8 mouse cellular contexts compared by ENCODE assay signal in genomic region chr7:30219293-30220007, GRCm38 (mm10). TPM values are rescaled to one million over a fixed set of nuclear protein-coding genes. Genes with fewer than 3 reads are reported as not detected.
DNase-seq lines count a peak whose midpoint lies in the region; ATAC-seq lines count a peak whose summit lies in the region.

No protein-coding gene starts in this region.

- peaks cover 24% of the 10 kb centered on the region for H3K36me3 ChIP-seq in forebrain, embryonic 13.5 days (ENCODE audit: poor library complexity, severe bottlenecking)
- peaks cover 12% of the 10 kb centered on the region for H3K36me3 ChIP-seq in hindbrain, embryonic 16.5 days (ENCODE audit: control insufficient read depth, insufficient read depth, low read length)
- peaks cover 13% of the 10 kb centered on the region for H3K36me3 ChIP-seq in limb, embryonic 15.5 days
- H3K36me3 ChIP-seq in midbrain, embryonic 15.5 days (replicated peaks) = peaks cover 17% of the 10 kb centered on the region

- H3K27me3 ChIP-seq in forebrain, embryonic 13.5 days = no peaks in the 10 kb centered on the region
- no peaks in the 10 kb centered on the region for H3K27me3 ChIP-seq in hindbrain, embryonic 16.5 days (replicated peaks; ENCODE audit: control insufficient read depth, insufficient read depth, low read length)
- no peaks in the 10 kb centered on the region for H3K27me3 ChIP-seq in limb, embryonic 15.5 days
- H3K27me3 ChIP-seq in midbrain, embryonic 15.5 days (replicated peaks) = no peaks in the 10 kb centered on the region

- 6% methylated on average over 16 of the region's 16 CpGs for WGBS in forebrain, embryonic 13.5 days
- 6% methylated on average over 16 of the region's 16 CpGs for WGBS in hindbrain, embryonic 16.5 days
- 4% methylated on average over 16 of the region's 16 CpGs for WGBS in limb, embryonic 15.5 days
- 8% methylated on average over 16 of the region's 16 CpGs for WGBS in midbrain, embryonic 15.5 days

- peaks cover 13% of the 10 kb centered on the region for H3K4me1 ChIP-seq in forebrain, embryonic 13.5 days
- peaks cover 16% of the 10 kb centered on the region for H3K4me1 ChIP-seq in hindbrain, embryonic 16.5 days (ENCODE audit: control insufficient read depth, insufficient read depth, low read depth, low read length)
- peaks cover 14% of the 10 kb centered on the region for H3K4me1 ChIP-seq in limb, embryonic 15.5 days
- peaks cover 17% of the 10 kb centered on the region for H3K4me1 ChIP-seq in midbrain, embryonic 15.5 days

- H3K27ac ChIP-seq in forebrain, embryonic 13.5 days = peak overlapping the region; percentile 10; the same call in 1 of the 2 replicates
- H3K27ac ChIP-seq in hindbrain, embryonic 16.5 days (ENCODE audit: low read depth, low read length) = peak overlapping the region; percentile 74
- H3K27ac ChIP-seq in limb, embryonic 15.5 days = peak overlapping the region; percentile 65
- H3K27ac ChIP-seq in midbrain, embryonic 15.5 days = peak overlapping the region; percentile 74

- peak overlapping the region; percentile 77 for H3K4me2 ChIP-seq in forebrain, embryonic 13.5 days
- H3K4me2 ChIP-seq in hindbrain, embryonic 16.5 days (ENCODE audit: low read length) = peak overlapping the region; percentile 93
- peak overlapping the region; percentile 84 for H3K4me2 ChIP-seq in limb, embryonic 15.5 days
- peak overlapping the region; percentile 88 for H3K4me2 ChIP-seq in midbrain, embryonic 15.5 days

- peak overlapping the region; percentile 61 for H3K9ac ChIP-seq in forebrain, embryonic 13.5 days
- peak overlapping the region; percentile 69 for H3K9ac ChIP-seq in hindbrain, embryonic 16.5 days (ENCODE audit: low read depth, low read length)
- peak overlapping the region; percentile 35 for H3K9ac ChIP-seq in limb, embryonic 15.5 days
- H3K9ac ChIP-seq in midbrain, embryonic 15.5 days = peak overlapping the region; percentile 47

- DNase-seq in cerebellum, postnatal 10 days = peak; percentile 63 to 73
- no peak for DNase-seq in cerebellum, adult 9-11 months
- DNase-seq in R1 (ENCODE audit: low read depth, low spot score) = peak; percentile 89
- peak; percentile 67 for DNase-seq in thymus, postnatal 14 days

- H3K4me3 ChIP-seq in forebrain, embryonic 13.5 days = peak overlapping the region; percentile 48
- H3K4me3 ChIP-seq in hindbrain, embryonic 16.5 days (ENCODE audit: low read length) = peak overlapping the region; percentile 45
- peak overlapping the region; percentile 43 for H3K4me3 ChIP-seq in limb, embryonic 15.5 days
- H3K4me3 ChIP-seq in midbrain, embryonic 15.5 days = peak overlapping the region; percentile 43

- peak; percentile 41 for ATAC-seq in forebrain, embryonic 13.5 days
- ATAC-seq in hindbrain, embryonic 16.5 days = peak; percentile 63
- ATAC-seq in limb, embryonic 15.5 days (ENCODE audit: insufficient number of reproducible peaks, low FRiP score, low TSS enrichment, low read depth) = no peak
- ATAC-seq in midbrain, embryonic 15.5 days (replicated peaks) = peak; percentile 65

- no peaks in the 10 kb centered on the region for H3K9me3 ChIP-seq in forebrain, embryonic 13.5 days (replicated peaks)
- H3K9me3 ChIP-seq in hindbrain, embryonic 16.5 days (ENCODE audit: control insufficient read depth, low read length) = no peaks in the 10 kb centered on the region
- no peaks in the 10 kb centered on the region for H3K9me3 ChIP-seq in limb, embryonic 15.5 days
- H3K9me3 ChIP-seq in midbrain, embryonic 15.5 days = no peaks in the 10 kb centered on the region

RNA-seq across cellular contexts. Expression of gene Polr2i, which starts 12.3 kb away (rescaled TPM):
- 189 and 194 TPM in 2 replicates for polyA plus RNA-seq in forebrain, embryonic 13.5 days (2015; fragmentation: Nextera tagmentation; extraction: Ambion mirVana)
- polyA plus RNA-seq in hindbrain, embryonic 16.5 days (2015; fragmentation: Nextera tagmentation; extraction: Ambion mirVana) = 168 and 175 TPM in 2 replicates
- polyA plus RNA-seq in limb, embryonic 15.5 days (2015; fragmentation: Nextera tagmentation; extraction: Ambion mirVana) = 140 and 149 TPM in 2 replicates
- 175 and 188 TPM in 2 replicates for polyA plus RNA-seq in midbrain, embryonic 15.5 days (2015; fragmentation: Nextera tagmentation; extraction: Ambion mirVana)

RNA-seq across cellular contexts. Expression of gene Tbcb, which starts 12.6 kb away (rescaled TPM):
- polyA plus RNA-seq in forebrain, embryonic 13.5 days (2015; fragmentation: Nextera tagmentation; extraction: Ambion mirVana) = 318 and 339 TPM in 2 replicates
- polyA plus RNA-seq in hindbrain, embryonic 16.5 days (2015; fragmentation: Nextera tagmentation; extraction: Ambion mirVana) = 465 and 500 TPM in 2 replicates
- 175 and 188 TPM in 2 replicates for polyA plus RNA-seq in limb, embryonic 15.5 days (2015; fragmentation: Nextera tagmentation; extraction: Ambion mirVana)
- 429 and 432 TPM in 2 replicates for polyA plus RNA-seq in midbrain, embryonic 15.5 days (2015; fragmentation: Nextera tagmentation; extraction: Ambion mirVana)

RNA-seq across cellular contexts. Expression of gene Ovol3, which starts 16.1 kb away (rescaled TPM):
- not detected in 2 replicates for polyA plus RNA-seq in forebrain, embryonic 13.5 days (2015; fragmentation: Nextera tagmentation; extraction: Ambion mirVana)
- polyA plus RNA-seq in hindbrain, embryonic 16.5 days (2015; fragmentation: Nextera tagmentation; extraction: Ambion mirVana) = not detected in 2 replicates
- 0.22 and 0.42 TPM in 2 replicates for polyA plus RNA-seq in limb, embryonic 15.5 days (2015; fragmentation: Nextera tagmentation; extraction: Ambion mirVana)
- polyA plus RNA-seq in midbrain, embryonic 15.5 days (2015; fragmentation: Nextera tagmentation; extraction: Ambion mirVana) = not detected in 2 replicates

RNA-seq across cellular contexts. Expression of gene Capns1, which starts 20.8 kb away (rescaled TPM):
- polyA plus RNA-seq in forebrain, embryonic 13.5 days (2015; fragmentation: Nextera tagmentation; extraction: Ambion mirVana) = 51.9 and 54.9 TPM in 2 replicates
- polyA plus RNA-seq in hindbrain, embryonic 16.5 days (2015; fragmentation: Nextera tagmentation; extraction: Ambion mirVana) = 86.0 and 94.7 TPM in 2 replicates
- polyA plus RNA-seq in limb, embryonic 15.5 days (2015; fragmentation: Nextera tagmentation; extraction: Ambion mirVana) = 102 and 117 TPM in 2 replicates
- polyA plus RNA-seq in midbrain, embryonic 15.5 days (2015; fragmentation: Nextera tagmentation; extraction: Ambion mirVana) = 69.8 and 81.5 TPM in 2 replicates

RNA-seq across cellular contexts. Expression of gene Cox7a1, which starts 35.5 kb away (rescaled TPM):
- polyA plus RNA-seq in forebrain, embryonic 13.5 days (2015; fragmentation: Nextera tagmentation; extraction: Ambion mirVana) = 1.7 and 4.4 TPM in 2 replicates
- 5.6 and 6.8 TPM in 2 replicates for polyA plus RNA-seq in hindbrain, embryonic 16.5 days (2015; fragmentation: Nextera tagmentation; extraction: Ambion mirVana)
- polyA plus RNA-seq in limb, embryonic 15.5 days (2015; fragmentation: Nextera tagmentation; extraction: Ambion mirVana) = 3.4 and 10.1 TPM in 2 replicates
- polyA plus RNA-seq in midbrain, embryonic 15.5 days (2015; fragmentation: Nextera tagmentation; extraction: Ambion mirVana) = 6.5 and 6.8 TPM in 2 replicates

Comparison
In these comparisons a context has a peak if more than half of its experiments do, and no peak if none do; other contexts are left out.
1. H3K27ac ChIP-seq: peak in every context shown above with its lines; median percentile 74 in hindbrain, embryonic 16.5 days; 74 in midbrain, embryonic 15.5 days; 65 in limb, embryonic 15.5 days; 10 in forebrain, embryonic 13.5 days.